Mouse (Mus musculus) stomach, postnatal 0 days (tissue): Measurements from ENCODE around the gene Rsrc1. TPM values are rescaled to one million over a fixed set of nuclear protein-coding genes. Genes with fewer than 3 reads are reported as not detected.

Experiments used
- ATAC-seq: fragments of 200-750 bp; cut with Nextera tagmentation; 2 replicates; pipeline ENCODE4 v1.8.0; 2017; ENCODE audit not compliant: low FRiP score, low TSS enrichment
- DNase-seq: peaks from one replicate; pipeline ENCODE4 v3.0.0-alpha.2; 2016; ENCODE audit warnings: low spot score
- H3K27ac ChIP-seq: fragments of 300-500 bp; sonication (generic); replicated peaks from 2 replicates; pipeline ENCODE4 v1.5.1; 2014; ENCODE audit warnings: mild to moderate bottlenecking, control low read depth
- H3K27me3 ChIP-seq: fragments of 300-500 bp; sonication (generic); 2 replicates; pipeline ENCODE4 v1.6.1; 2014; ENCODE audit warnings: low read length; ENCODE audit not compliant: control insufficient read depth, insufficient read depth
- H3K36me3 ChIP-seq: fragments of 300-500 bp; sonication (generic); 2 replicates; pipeline ENCODE4 v1.6.1; 2014; ENCODE audit warnings: low read length, mixed read lengths; ENCODE audit not compliant: control insufficient read depth, insufficient read depth
- H3K4me1 ChIP-seq: fragments of 300-500 bp; sonication (generic); replicated peaks from 2 replicates; pipeline ENCODE4 v1.6.1; 2014; ENCODE audit warnings: antibody characterized with exemption; ENCODE audit not compliant: control insufficient read depth, insufficient read depth
- H3K4me2 ChIP-seq: fragments of 300-500 bp; sonication (generic); replicated peaks from 2 replicates; pipeline ENCODE4 v1.6.1; 2014; ENCODE audit warnings: low read depth, mild to moderate bottlenecking, control low read depth, moderate library complexity
- H3K4me3 ChIP-seq: fragments of 300-500 bp; sonication (generic); 2 replicates; pipeline ENCODE4 v1.5.1; 2014; ENCODE audit warnings: low read depth, low read length, control low read depth
- H3K9ac ChIP-seq: fragments of 300-500 bp; sonication (generic); 2 replicates; pipeline ENCODE4 v1.6.1; 2014; ENCODE audit warnings: mild to moderate bottlenecking, low read length, control low read depth, mixed read lengths
- H3K9me3 ChIP-seq: fragments of 300-500 bp; sonication (generic); 2 replicates; pipeline ENCODE4 v1.6.1; 2016; ENCODE audit warnings: low read length; ENCODE audit not compliant: control insufficient read depth
- CTCF ChIP-seq: IDR thresholded peaks from 2 replicates; pipeline ENCODE4 v1.5.1; 2016; ENCODE audit warnings: antibody characterized with exemption, low read depth, mild to moderate bottlenecking, moderate library complexity
- EP300 ChIP-seq: optimal IDR thresholded peaks from 2 replicates; pipeline ENCODE3; 2016; ENCODE audit warnings: antibody characterized with exemption
- WGBS: fragments of 180-500 bp; shearing (Covaris S2); extraction: QIAGEN DNeasy Blood & Tissue Kit; methylation state at CpG from one replicate; pipeline ENCODE4 v1.1.7; 2014; 5-methylcytosine and 5-hydroxymethylcytosine counted together
- polyA plus RNA-seq: library from polyadenylated mRNA; unstranded; fragments of >200 nt; fragmentation: Nextera tagmentation; extraction: Ambion mirVana; gene quantifications from 2 replicates; pipeline ENCODE4 v1.2.1, GENCODE M21; 2015

Gene Rsrc1
- polyA plus RNA-seq, 1 experiment from 2014 or later, result 15.1 TPM

DNA sequence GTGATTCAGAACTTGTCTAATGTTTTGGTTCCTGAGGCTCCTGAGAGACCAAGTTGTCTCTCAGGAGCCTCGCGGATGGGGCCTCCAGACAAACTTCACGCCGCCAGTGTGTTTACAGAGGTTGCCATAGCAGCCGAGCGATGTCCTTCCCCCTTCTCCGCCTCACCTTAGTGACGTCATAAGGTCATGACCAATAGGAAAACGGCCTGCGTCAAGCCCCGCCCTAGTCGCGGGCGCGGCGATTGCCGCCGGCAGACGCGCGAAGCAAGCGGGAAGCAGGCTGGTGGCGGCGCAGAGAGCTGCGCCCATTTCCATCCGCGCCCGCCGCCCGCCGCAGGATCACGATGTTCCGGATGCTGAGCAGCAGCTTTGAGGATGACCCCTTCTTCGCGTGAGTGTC is 392.7 kb downstream of the Rsrc1 start, which contains the start of gene Mlf1:
Mlf1 (plus strand) TSS at position 226 of the 400 bp plus-strand sequence.
- Histone ChIP-seq H3K4me1 (no peaks in the 10 kb centered on the region), H3K4me3 (peak within 1 kb of the TSS; percentile 38), H3K27ac (no peak within 1 kb of the TSS), H3K36me3 (no peaks in the 10 kb centered on the region), H3K9me3 (no peaks in the 10 kb centered on the region), H3K27me3 (no peaks in the 10 kb centered on the region), H3K4me2 (peak within 1 kb of the TSS; percentile 67), H3K9ac (no peak within 1 kb of the TSS; the same call in 1 of the 2 replicates)
- DNase-seq (peak; percentile 87), ATAC-seq (peak; percentile 97)
- WGBS, result under 1% methylated on average over 31 of the region's 35 CpGs
- no peak for TF ChIP-seq CTCF
- no peak for TF ChIP-seq EP300

DNA sequence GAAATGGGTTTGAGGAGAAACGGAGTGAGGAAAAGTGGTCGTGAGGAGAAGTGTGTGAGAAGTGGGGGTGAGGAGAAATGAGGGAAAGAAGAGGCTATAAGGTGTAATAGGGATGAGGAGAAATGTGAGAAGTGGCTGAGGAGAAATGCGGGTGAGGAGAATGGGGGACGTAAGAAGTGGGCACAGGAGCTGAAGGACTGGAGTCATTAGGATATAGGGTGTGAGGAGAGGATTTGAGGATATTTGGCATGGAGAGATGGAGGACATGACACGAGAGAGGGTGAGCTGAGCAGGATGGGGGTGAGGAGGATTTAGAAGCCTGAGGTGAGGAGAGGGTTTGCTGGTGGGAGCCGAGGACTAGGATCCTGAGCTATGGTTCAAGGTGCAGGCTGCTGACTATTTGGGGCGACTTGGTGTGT is 393.2 kb downstream of the Rsrc1 start:
- Histone ChIP-seq H3K4me1 (no peaks in the 10 kb centered on the region), H3K36me3 (no peaks in the 10 kb centered on the region), H3K9ac (no peak overlapping the region; the same call in 1 of the 2 replicates), H3K9me3 (no peaks in the 10 kb centered on the region), H3K27ac (no peak overlapping the region), H3K4me2 (peak overlapping the region; percentile 67), H3K27me3 (no peaks in the 10 kb centered on the region), H3K4me3 (peak overlapping the region; percentile 38)
- no peak for TF ChIP-seq EP300
- 38% methylated on average over 7 of the region's 7 CpGs for WGBS
- DNase-seq (no peak), ATAC-seq (0 out of 2 replicates have a peak, but pooled peaks have one; percentile 29)

DNA sequence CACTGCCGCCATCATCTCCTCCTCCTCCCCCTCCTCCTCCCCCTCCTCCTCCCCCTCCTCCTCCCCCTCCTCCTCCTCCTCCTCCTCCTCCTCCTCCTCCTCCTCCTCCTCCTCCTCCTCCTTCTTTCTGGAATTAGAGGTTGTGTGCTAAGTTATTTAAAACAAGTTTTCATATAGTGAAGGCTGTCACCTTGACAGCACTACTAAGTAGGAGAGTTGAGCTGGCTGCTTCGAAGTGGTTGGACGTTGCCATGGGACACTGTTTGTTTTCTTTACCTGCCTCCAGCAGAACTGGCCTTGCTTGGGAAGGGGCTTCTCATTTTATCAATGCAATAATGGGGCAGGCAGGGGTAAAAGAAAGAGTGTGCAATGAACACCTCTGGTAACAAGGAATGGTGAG is 393.9 kb downstream of the Rsrc1 start, which contains the start of gene Gm17402:
Gm17402 (minus strand) TSS at position 101 of the 400 bp plus-strand sequence.
- Histone ChIP-seq H3K27ac (no peak within 1 kb of the TSS), H3K27me3 (no peaks in the 10 kb centered on the region), H3K9me3 (no peaks in the 10 kb centered on the region), H3K9ac (no peak within 1 kb of the TSS; the same call in 1 of the 2 replicates), H3K4me1 (no peaks in the 10 kb centered on the region), H3K4me3 (peak within 1 kb of the TSS; percentile 38), H3K36me3 (no peaks in the 10 kb centered on the region), H3K4me2 (peak within 1 kb of the TSS; percentile 67)
- no peak for DNase-seq
- TF ChIP-seq CTCF, result no peak
- TF ChIP-seq EP300, result no peak
- WGBS, result 27% methylated on average over 3 of the region's 3 CpGs
- no peak for ATAC-seq

GRCm38 (mm10) chr3:67378215-67378614 is 397.0 kb downstream of the Rsrc1 start:
- H3K36me3 ChIP-seq, result no peaks in the 10 kb centered on the region
- no peak for TF ChIP-seq EP300
- no peak for TF ChIP-seq CTCF
- DNase-seq (no peak), ATAC-seq (no peak)
- H3K9me3 ChIP-seq, result no peaks in the 10 kb centered on the region
- no peak overlapping the region for H3K4me3 ChIP-seq
- H3K9ac ChIP-seq, result no peak overlapping the region
- H3K27me3 ChIP-seq, result no peaks in the 10 kb centered on the region
- H3K4me1 ChIP-seq, result no peaks in the 10 kb centered on the region
- H3K27ac ChIP-seq, result no peak overlapping the region
- H3K4me2 ChIP-seq, result no peak overlapping the region

Other genes with a start within 250 kb of the Rsrc1 start
- 0.05 and 0.18 TPM in 2 replicates for gene Shox2, start 381 bp downstream of the Rsrc1 start, polyA plus RNA-seq